Mouse (Mus musculus) brain, embryonic 14.5 days (tissue): ENCODE data around the gene Nr2f1.

ENCODE experiments used
- CTCF ChIP-seq: fragments of 200-500 bp; IDR thresholded peaks from 2 replicates; pipeline ENCODE4 v1.5.1; 2012; ENCODE audit warnings: inconsistent platforms, mild to moderate bottlenecking, moderate library complexity, borderline replicate concordance; ENCODE audit not compliant: insufficient read depth, insufficient read length; ENCODE audit errors: extremely low read depth
- POLR2A ChIP-seq: fragments of 200-500 bp; IDR thresholded peaks from 2 replicates; pipeline ENCODE4 v1.6.1; 2012; ENCODE audit warnings: mild to moderate bottlenecking, inconsistent platforms, borderline replicate concordance; ENCODE audit not compliant: poor library complexity, insufficient read depth, insufficient read length, severe bottlenecking; ENCODE audit errors: extremely low read depth

- TF ChIP-seq POLR2A (no peak), CTCF (no peak)
Measured at GRCm38 (mm10) chr13:78171984-78172636, 27.4 kb downstream of the Nr2f1 start.
